Mouse (Mus musculus) cerebellum, adult 2 months (tissue): ENCODE results near the gene Plxdc1.

Experiments
- CTCF ChIP-seq: fragments of 200-500 bp; IDR thresholded peaks from 2 replicates; pipeline ENCODE4 v1.5.1; 2011; ENCODE audit warnings: low read depth, mild to moderate bottlenecking, control low read depth, low read length, moderate library complexity, borderline replicate concordance; ENCODE audit not compliant: insufficient read depth
- POLR2A ChIP-seq: fragments of 200-500 bp; IDR thresholded peaks from 2 replicates; pipeline ENCODE4 v1.6.1; 2011; ENCODE audit warnings: low read length, control low read depth, borderline replicate concordance; ENCODE audit not compliant: insufficient read depth

DNA sequence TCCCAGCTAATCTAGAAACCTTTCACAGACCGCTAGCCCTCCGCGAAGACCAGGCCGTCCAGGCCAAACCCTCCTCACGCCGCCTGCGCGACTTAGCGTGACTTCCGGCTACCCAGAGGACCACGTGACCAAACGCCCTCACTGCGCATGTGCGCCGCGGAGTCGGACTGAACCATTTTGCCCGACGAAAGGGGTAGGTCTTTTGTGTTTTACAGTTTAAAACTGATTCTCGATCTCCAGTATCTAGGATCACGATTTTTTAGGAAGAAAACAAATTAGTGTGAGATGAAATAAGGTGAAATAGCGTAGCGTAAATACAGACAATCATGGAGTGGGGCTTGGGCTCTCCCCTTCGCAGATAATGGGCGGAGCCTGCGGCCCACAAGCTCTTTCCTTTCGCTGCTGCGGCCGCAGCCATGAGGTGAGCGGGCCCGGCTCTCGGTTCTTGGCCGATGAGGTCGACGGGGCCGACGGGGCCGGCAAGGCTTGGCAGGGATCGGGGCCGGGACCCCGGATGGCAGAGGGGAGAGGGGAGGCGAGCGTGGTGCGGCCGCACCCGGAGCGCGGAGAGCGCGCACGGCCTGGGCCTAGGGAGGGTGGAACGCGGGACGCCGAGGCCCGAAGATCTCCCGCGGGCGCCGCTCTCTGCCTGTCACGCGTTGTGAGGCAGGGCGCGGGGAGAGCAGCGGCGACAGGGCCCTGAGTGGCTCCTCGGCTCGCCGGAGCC lies 40.5 kb upstream of the Plxdc1 start, which contains the start of gene Rpl19:
- peak; percentile 97 for TF ChIP-seq POLR2A
- TF ChIP-seq CTCF, result no peak
